Mouse (Mus musculus): ENCODE data around the gene Rbms3. TPM values are rescaled to one million over a fixed set of nuclear protein-coding genes. Genes with fewer than 3 reads are reported as not detected.

Gene Rbms3
- total RNA-seq, 1 experiment, result 2.2 TPM

- H3K9me3 ChIP-seq (ENCODE audit: control insufficient read depth, insufficient read depth, low read depth, low read length), result no peaks in the 10 kb centered on the region
- no peaks in the 10 kb centered on the region for H3K4me1 ChIP-seq (ENCODE audit: control insufficient read depth in 2 of 2, insufficient read depth in 2 of 2, low read length in 2 of 2, poor library complexity in 1 of 2)
- no peak for DNase-seq (ENCODE audit: low read depth, low spot score)
- no peak overlapping the region for H3K4me3 ChIP-seq (ENCODE audit: insufficient read depth in 1 of 2, low read depth in 1 of 2, low read length in 2 of 2, poor library complexity in 1 of 2, severe bottlenecking in 1 of 2)
- no peak overlapping the region for H3K27ac ChIP-seq (ENCODE audit: insufficient read depth, low read depth, low read length, poor library complexity, severe bottlenecking)
- TF ChIP-seq ZNF384 (IDR thresholded peaks at IDR 0.05; ENCODE audit: low read depth, low read length) (no peak), ZC3H11A (IDR thresholded peaks at IDR 0.05; ENCODE audit: borderline replicate concordance, low read depth, low read length) (no peak), CHD2 (IDR thresholded peaks at IDR 0.05; ENCODE audit: low read depth, low read length) (no peak), MAFK (IDR thresholded peaks at IDR 0.05; ENCODE audit: insufficient read depth, low read depth, low read length) (no peak), HCFC1 (IDR thresholded peaks at IDR 0.05; ENCODE audit: borderline replicate concordance, insufficient read depth, low read length) (no peak)
- in situ Hi-C loops (cut with MboI; ENCODE audit: low sequenced_read_pairs in 2 of 2, unreplicated experiment in 2 of 2), result no loop called here
- no peak overlapping the region for H3K9ac ChIP-seq (ENCODE audit: insufficient read depth, low read depth, low read length, poor library complexity, severe bottlenecking)
- no peaks in the 10 kb centered on the region for H3K36me3 ChIP-seq (ENCODE audit: control insufficient read depth, insufficient read depth, low read length, poor library complexity, severe bottlenecking)
Observed at GRCm38 (mm10) chr9:116701511-116702179, 928.1 kb downstream of the Rbms3 start.

GRCm38 (mm10) chr9:116688615-116689014 lies 941.1 kb downstream of the Rbms3 start:
- Histone ChIP-seq H3K9me3 (ENCODE audit: control insufficient read depth, insufficient read depth, low read depth, low read length) (no peaks in the 10 kb centered on the region), H3K4me1 (ENCODE audit: control insufficient read depth in 2 of 2, insufficient read depth in 2 of 2, low read length in 2 of 2, poor library complexity in 1 of 2) (no peaks in the 10 kb centered on the region), H3K27ac (ENCODE audit: insufficient read depth, low read depth, low read length, poor library complexity, severe bottlenecking) (no peak overlapping the region), H3K4me3 (ENCODE audit: insufficient read depth in 1 of 2, low read depth in 1 of 2, low read length in 2 of 2, poor library complexity in 1 of 2, severe bottlenecking in 1 of 2) (no peak overlapping the region), H3K9ac (ENCODE audit: insufficient read depth, low read depth, low read length, poor library complexity, severe bottlenecking) (no peak overlapping the region), H3K36me3 (ENCODE audit: control insufficient read depth, insufficient read depth, low read length, poor library complexity, severe bottlenecking) (no peaks in the 10 kb centered on the region)
- no peak for TF ChIP-seq CHD2 (IDR thresholded peaks at IDR 0.05; ENCODE audit: low read depth, low read length)
- no peak for TF ChIP-seq ZNF384 (IDR thresholded peaks at IDR 0.05; ENCODE audit: low read depth, low read length)
- TF ChIP-seq ZC3H11A (IDR thresholded peaks at IDR 0.05; ENCODE audit: borderline replicate concordance, low read depth, low read length), result no peak
- TF ChIP-seq MAFK (IDR thresholded peaks at IDR 0.05; ENCODE audit: insufficient read depth, low read depth, low read length), result no peak
- DNase-seq (ENCODE audit: low read depth, low spot score), result no peak
- in situ Hi-C loops (cut with MboI; ENCODE audit: low sequenced_read_pairs in 2 of 2, unreplicated experiment in 2 of 2), result no loop called here

GRCm38 (mm10) chr9:116677142-116677541 lies 952.6 kb downstream of the Rbms3 start:
- Histone ChIP-seq H3K9ac (ENCODE audit: insufficient read depth, low read depth, low read length, poor library complexity, severe bottlenecking) (no peak overlapping the region), H3K9me3 (ENCODE audit: control insufficient read depth, insufficient read depth, low read depth, low read length) (no peaks in the 10 kb centered on the region), H3K4me1 (ENCODE audit: control insufficient read depth in 2 of 2, insufficient read depth in 2 of 2, low read length in 2 of 2, poor library complexity in 1 of 2) (no peaks in the 10 kb centered on the region), H3K27ac (ENCODE audit: insufficient read depth, low read depth, low read length, poor library complexity, severe bottlenecking) (no peak overlapping the region), H3K36me3 (ENCODE audit: control insufficient read depth, insufficient read depth, low read length, poor library complexity, severe bottlenecking) (no peaks in the 10 kb centered on the region), H3K4me3 (ENCODE audit: insufficient read depth in 1 of 2, low read depth in 1 of 2, low read length in 2 of 2, poor library complexity in 1 of 2, severe bottlenecking in 1 of 2) (no peak overlapping the region)
- in situ Hi-C loops (cut with MboI; ENCODE audit: low sequenced_read_pairs in 2 of 2, unreplicated experiment in 2 of 2), result no loop called here
- TF ChIP-seq ZC3H11A (IDR thresholded peaks at IDR 0.05; ENCODE audit: borderline replicate concordance, low read depth, low read length), result no peak
- no peak for TF ChIP-seq MAFK (IDR thresholded peaks at IDR 0.05; ENCODE audit: insufficient read depth, low read depth, low read length)
- TF ChIP-seq CHD2 (IDR thresholded peaks at IDR 0.05; ENCODE audit: low read depth, low read length), result no peak
- TF ChIP-seq HCFC1 (IDR thresholded peaks at IDR 0.05; ENCODE audit: borderline replicate concordance, insufficient read depth, low read length), result no peak
- TF ChIP-seq ZNF384 (IDR thresholded peaks at IDR 0.05; ENCODE audit: low read depth, low read length), result no peak
- no peak for DNase-seq (ENCODE audit: low read depth, low spot score)

DNA sequence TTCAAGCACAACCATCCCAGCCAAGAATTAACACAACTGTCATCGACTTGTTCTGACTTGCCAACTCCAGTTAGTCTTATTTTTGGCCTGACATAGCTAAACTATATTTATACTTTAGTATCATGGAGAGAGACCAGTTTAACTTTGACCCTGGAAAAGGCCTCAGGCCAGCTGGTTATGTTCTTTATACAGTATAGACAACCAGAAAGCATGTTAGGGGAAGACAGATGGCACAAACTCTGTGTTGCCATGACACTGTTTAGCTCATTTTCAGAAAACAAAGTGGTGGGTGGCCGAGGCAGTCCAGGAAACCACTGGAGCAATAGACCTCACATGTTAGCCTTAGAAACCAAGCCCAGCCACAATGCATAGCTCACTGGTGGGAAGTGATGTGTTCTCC lies 953.3 kb downstream of the Rbms3 start:
- H3K4me3 ChIP-seq (ENCODE audit: insufficient read depth in 1 of 2, low read depth in 1 of 2, low read length in 2 of 2, poor library complexity in 1 of 2, severe bottlenecking in 1 of 2), result no peak overlapping the region
- H3K4me1 ChIP-seq (ENCODE audit: control insufficient read depth in 2 of 2, insufficient read depth in 2 of 2, low read length in 2 of 2, poor library complexity in 1 of 2), result no peaks in the 10 kb centered on the region
- no peak overlapping the region for H3K9ac ChIP-seq (ENCODE audit: insufficient read depth, low read depth, low read length, poor library complexity, severe bottlenecking)
- H3K27ac ChIP-seq (ENCODE audit: insufficient read depth, low read depth, low read length, poor library complexity, severe bottlenecking), result no peak overlapping the region
- TF ChIP-seq ZC3H11A (IDR thresholded peaks at IDR 0.05; ENCODE audit: borderline replicate concordance, low read depth, low read length) (no peak), HCFC1 (IDR thresholded peaks at IDR 0.05; ENCODE audit: borderline replicate concordance, insufficient read depth, low read length) (no peak), MAFK (IDR thresholded peaks at IDR 0.05; ENCODE audit: insufficient read depth, low read depth, low read length) (no peak), CHD2 (IDR thresholded peaks at IDR 0.05; ENCODE audit: low read depth, low read length) (no peak), ZNF384 (IDR thresholded peaks at IDR 0.05; ENCODE audit: low read depth, low read length) (no peak)
- H3K36me3 ChIP-seq (ENCODE audit: control insufficient read depth, insufficient read depth, low read length, poor library complexity, severe bottlenecking), result no peaks in the 10 kb centered on the region
- no peak for DNase-seq (ENCODE audit: low read depth, low spot score)
- in situ Hi-C loops (cut with MboI; ENCODE audit: low sequenced_read_pairs in 2 of 2, unreplicated experiment in 2 of 2), result no loop called here
- no peaks in the 10 kb centered on the region for H3K9me3 ChIP-seq (ENCODE audit: control insufficient read depth, insufficient read depth, low read depth, low read length)

All from ES-E14 (cell line).